25 mouse cellular contexts compared by ENCODE assay signal in genomic region chr3:131318211-131318610, GRCm38 (mm10).
"Had no signal": no experiment of that assay in that cellular context is flagged by ENCODE, and none has a peak within 500 bp of the region (broad histone marks: within the 10 kb centered on the region; RNA-seq: fewer than 3 reads in every experiment).

No protein-coding gene starts in this region.

- H3K27me3 ChIP-seq: heart, embryonic 15.5 days; hindbrain, embryonic 12.5 days; intestine, embryonic 15.5 days; limb, embryonic 13.5 days; limb, embryonic 15.5 days had no signal

- DNase-seq: gastrocnemius, adult 2 months; gastrocnemius, postnatal 14 days; gastrocnemius, postnatal 36 days; heart, adult 11 months; heart, adult 2 months; heart, postnatal 14 days; heart, postnatal 36 days; kidney, adult 18-20 months; kidney, adult 8-10 months; kidney, postnatal 10 days; kidney, postnatal 25 days; kidney, postnatal 4 days had no signal

- ATAC-seq: hindbrain, embryonic 16.5 days; inflammation-experienced regulatory T-cells, adult 6 months; intestine, embryonic 15.5 days; intestine, postnatal 0 days had no signal

- H3K4me3 ChIP-seq: gastrocnemius, adult 2 months; heart, adult 2 months; heart, embryonic 13.5 days; heart, embryonic 15.5 days; hindbrain, embryonic 12.5 days; intestine, embryonic 15.5 days; layer of hippocampus, adult 2 months; left cerebral cortex, adult 2 months; limb, embryonic 13.5 days; limb, embryonic 15.5 days had no signal

- H3K4me2 ChIP-seq: heart, embryonic 11.5 days; heart, embryonic 13.5 days; heart, embryonic 15.5 days; hindbrain, embryonic 12.5 days; hindbrain, embryonic 14.5 days; intestine, embryonic 15.5 days; limb, embryonic 13.5 days; limb, embryonic 15.5 days had no signal

- H3K27ac ChIP-seq: gastrocnemius, adult 2 months; heart, adult 2 months; heart, embryonic 13.5 days; heart, embryonic 15.5 days; hindbrain, embryonic 12.5 days; hindbrain, embryonic 14.5 days; intestine, embryonic 15.5 days; layer of hippocampus, adult 2 months; left cerebral cortex, adult 2 months; limb, embryonic 13.5 days; limb, embryonic 15.5 days had no signal

- H3K36me3 ChIP-seq: heart, embryonic 13.5 days; heart, embryonic 15.5 days; hindbrain, embryonic 12.5 days; intestine, embryonic 15.5 days; limb, embryonic 13.5 days; limb, embryonic 15.5 days had no signal

- H3K9ac ChIP-seq: heart, embryonic 13.5 days; heart, embryonic 15.5 days; hindbrain, embryonic 12.5 days; hindbrain, embryonic 14.5 days; intestine, embryonic 15.5 days; limb, embryonic 13.5 days; limb, embryonic 15.5 days had no signal

- H3K9me3 ChIP-seq: heart, embryonic 13.5 days; heart, embryonic 15.5 days; hindbrain, embryonic 12.5 days; intestine, embryonic 15.5 days; limb, embryonic 13.5 days; limb, embryonic 15.5 days had no signal
